Mouse (Mus musculus) lung, postnatal 14 days (tissue): Measurements from ENCODE around the gene Phf12.
A peak's percentile ranks its signal among the peaks of the same experiment; 100 is the strongest.

Experiments
- DNase-seq: peaks from one replicate; pipeline ENCODE4 v3.0.0; 2021

Phf12 gene

DNA sequence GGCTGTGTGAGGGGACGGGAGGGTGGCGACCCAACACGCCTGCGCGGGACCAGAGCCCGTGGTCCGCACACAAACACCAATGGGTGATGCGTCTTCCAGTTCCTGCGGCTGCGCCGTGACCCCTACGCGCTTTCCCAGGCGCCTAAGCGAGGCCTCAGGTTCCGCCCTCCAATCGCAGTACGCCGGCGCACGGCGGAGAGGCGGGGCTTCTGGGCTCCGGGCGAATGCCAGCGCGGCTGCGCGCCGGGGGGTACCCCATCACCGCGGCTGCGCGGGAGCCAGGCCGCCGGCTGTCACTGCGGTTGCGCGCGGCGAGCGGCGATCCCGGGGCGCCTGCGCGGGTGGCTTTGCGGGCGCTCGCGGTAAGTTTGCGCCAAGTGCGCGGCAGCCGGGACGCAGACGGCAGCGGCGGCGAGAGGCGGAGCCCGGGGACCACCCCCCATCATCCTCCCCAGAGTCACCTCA lies at the start of gene Phf12:
Phf12 (plus strand) TSS at position 314 of the 465 bp plus-strand sequence.
- peak; percentile 99 for DNase-seq

- DNase-seq = no peak
Measured at GRCm38 (mm10) chr11:77934111-77934521, 48.4 kb upstream of the Phf12 start.

GRCm38 (mm10) chr11:77934568-77935311 lies 47.8 kb upstream of the Phf12 start:
- no peak for DNase-seq

DNA sequence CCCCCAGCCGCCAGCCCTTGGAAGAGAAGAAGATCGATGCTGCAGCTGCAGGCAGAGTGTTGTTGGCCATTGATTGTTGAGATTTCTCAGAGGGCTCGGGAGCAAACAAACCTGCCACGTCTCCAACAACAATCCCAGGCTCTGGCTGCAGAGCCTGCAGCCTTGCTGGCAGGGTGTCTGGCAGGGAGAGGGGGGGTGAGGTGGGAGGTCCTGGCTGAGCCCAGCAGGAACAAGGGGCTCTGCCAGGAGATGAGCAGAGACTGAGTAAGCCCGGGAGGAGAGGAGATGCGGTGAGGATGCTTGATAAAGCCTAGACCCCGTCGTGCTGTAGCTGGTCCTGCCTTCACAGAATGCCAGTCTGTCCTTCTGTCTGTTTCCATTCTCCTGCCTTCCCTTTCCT lies 45.7 kb upstream of the Phf12 start:
- DNase-seq = no peak

- DNase-seq = no peak
Measured at GRCm38 (mm10) chr11:77937649-77938410, 44.7 kb upstream of the Phf12 start.

- DNase-seq = no peak
Measured at GRCm38 (mm10) chr11:77942230-77942629, 40.3 kb upstream of the Phf12 start.

DNA sequence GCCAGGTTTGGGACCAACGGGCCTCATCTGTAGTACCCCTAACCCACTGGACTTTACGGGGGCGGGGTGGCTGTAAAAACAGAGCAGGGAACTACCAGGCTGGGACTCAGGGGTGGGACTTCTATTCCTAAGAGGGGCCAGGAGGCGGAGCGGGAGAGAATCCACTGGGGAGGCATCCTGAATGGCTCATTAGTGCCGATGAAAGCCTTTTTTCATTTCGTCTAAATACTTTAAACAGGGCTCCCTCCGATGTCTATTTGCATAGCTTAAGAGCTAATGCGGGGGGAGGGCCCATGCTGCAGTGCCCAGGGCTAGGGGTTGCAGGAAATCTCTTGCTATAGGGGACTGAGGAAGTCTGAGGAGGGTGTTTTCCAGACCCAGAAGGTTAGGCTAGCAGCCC lies 34.7 kb upstream of the Phf12 start:
- no peak for DNase-seq

GRCm38 (mm10) chr11:77950125-77950685 lies 32.3 kb upstream of the Phf12 start:
- DNase-seq = no peak

GRCm38 (mm10) chr11:77950797-77951228 lies 31.7 kb upstream of the Phf12 start:
- no peak for DNase-seq

GRCm38 (mm10) chr11:77953671-77954070 lies 28.9 kb upstream of the Phf12 start:
- peak; percentile 27 for DNase-seq

- DNase-seq = no peak
Measured at GRCm38 (mm10) chr11:77956428-77956827, 26.1 kb upstream of the Phf12 start.

DNA sequence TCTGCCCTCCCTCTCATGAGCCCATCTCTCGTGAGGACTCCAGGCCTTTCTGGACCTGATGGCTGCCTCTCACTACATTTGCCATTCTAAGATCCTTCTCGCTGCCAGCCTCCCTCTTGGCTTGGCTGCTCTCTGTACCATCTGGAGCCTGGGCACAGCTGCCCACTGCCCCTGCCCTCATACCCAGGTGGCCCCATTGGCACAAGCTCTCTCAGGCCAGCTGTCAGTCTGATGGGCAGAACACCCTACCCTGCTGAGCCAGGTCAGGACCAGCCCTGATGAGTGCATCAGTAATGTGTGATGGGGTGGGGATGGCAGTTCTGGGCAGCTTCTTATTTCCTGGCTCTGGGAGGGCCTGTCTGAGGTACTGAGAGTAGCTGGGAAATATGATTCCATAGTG lies 24.3 kb upstream of the Phf12 start:
- no peak for DNase-seq

DNA sequence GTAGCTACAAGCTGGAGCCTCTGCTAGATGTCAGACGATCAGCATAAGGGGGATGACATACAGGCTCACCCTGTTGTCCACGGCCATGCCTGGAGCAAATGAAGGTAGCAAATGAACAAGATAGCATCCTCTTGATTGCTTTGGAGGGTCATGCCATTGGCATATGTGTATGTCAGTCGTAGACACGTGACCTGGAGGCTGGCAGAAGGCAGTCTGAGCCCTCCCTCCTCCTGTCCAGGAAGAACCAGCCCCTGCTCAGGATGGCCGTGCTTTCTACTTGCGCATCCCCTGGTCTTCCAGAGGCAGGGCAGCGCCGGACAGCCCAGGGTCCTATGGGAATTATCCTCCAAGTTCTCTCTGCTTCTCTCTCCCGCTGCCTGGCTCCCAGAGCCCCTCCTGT lies 23.6 kb upstream of the Phf12 start:
- DNase-seq = no peak

DNA sequence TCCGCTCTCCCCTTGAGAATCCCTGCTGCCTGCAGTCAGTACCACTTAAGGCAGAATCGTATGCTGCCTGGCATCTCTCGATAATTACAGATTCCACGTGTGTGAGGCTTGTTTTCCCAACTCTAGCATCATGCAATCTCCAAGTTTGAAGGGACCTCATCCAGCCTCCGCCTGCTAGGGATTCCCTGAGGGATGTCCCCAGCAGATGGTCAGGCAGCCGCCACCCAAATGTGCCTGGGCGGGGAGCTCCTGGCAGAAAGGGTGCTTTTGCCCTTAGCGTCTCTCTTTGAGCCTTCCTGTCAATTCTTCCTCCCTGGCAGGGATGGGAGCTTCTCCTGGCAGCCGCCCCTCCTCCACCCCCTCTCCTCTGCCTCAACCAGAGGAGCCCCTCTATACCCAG lies 22.4 kb upstream of the Phf12 start:
- no peak for DNase-seq

DNA sequence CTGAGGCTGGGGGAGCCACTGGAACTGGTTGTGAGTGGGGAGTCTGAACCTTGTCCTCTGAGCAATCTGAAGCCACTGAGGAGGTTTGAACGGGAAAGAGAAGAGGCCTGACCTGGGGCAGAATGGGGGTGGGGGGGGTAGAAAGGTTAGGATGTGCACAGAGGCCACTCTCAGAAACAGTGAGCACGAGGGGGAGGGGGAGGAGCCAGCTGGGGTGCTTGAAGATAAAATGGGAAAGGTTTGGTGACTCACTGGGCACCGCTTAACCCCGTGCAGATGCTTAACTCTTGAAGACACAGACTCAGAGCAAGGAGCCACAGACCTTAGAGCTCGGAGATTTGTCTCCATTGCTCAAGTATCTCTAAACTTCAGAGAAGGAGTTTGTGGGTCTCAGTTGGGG lies 21.7 kb upstream of the Phf12 start:
- DNase-seq = no peak

DNA sequence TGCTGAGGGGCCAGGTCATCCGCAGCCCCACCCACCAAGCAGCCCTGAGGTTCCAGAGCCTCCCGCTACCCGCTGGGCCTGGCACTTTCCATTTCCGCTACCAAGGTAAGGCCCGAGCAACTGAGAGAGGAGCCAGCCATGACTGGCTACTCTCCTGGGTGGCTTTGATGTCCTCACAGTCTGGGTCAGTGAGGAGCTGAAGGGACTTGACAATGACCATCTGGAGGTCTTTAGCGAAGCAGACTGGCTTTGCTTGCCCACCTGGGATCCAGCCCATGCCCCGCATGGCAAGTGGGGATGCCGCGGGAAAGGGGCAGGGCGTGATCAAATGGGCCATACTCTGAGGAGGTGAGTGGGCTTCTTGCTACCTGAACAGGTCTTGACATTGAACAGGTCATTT lies 19.6 kb upstream of the Phf12 start:
- DNase-seq = no peak

- no peak for DNase-seq
Measured at GRCm38 (mm10) chr11:77964415-77965095, 18.0 kb upstream of the Phf12 start.

GRCm38 (mm10) chr11:77965101-77966036 lies 17.2 kb upstream of the Phf12 start:
- DNase-seq = peak; percentile 14

DNA sequence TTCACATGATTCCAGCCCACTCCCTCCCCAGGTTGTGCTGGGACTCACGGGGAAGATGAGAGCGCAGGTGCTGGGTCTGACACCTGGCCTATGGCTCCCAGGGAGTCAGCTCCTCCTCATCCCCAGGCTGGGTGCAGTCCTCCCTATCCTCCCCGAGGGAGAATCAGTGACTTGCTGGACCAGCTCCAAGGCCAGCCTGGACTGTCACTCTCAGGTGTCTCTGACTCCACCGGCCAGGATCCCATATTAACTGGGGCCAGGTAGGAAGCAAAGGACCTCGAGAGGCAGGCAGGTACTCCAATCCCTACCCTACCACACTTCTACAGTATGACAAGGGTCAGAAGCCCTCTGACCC lies 16.5 kb upstream of the Phf12 start:
- no peak for DNase-seq

DNA sequence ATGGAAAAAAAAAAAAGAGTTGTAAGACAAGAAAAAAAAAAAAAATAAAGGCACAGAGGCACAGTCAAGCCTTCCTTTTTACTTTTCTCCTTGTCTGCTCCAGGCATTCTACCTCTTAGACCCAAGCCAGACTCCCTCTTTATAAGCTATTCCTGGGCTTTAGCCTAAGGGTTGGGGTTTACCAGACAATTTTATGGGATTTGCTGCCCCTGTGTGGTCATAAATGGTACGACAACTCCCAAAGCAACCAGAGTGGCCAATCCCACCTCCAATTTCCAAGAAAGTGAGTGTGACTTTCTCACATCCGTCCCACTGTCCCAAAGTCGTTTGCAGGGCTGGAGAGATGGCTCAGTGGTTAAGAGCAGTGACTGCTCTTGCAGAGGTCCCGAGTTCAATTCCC lies 15.4 kb upstream of the Phf12 start:
- peak; percentile 80 for DNase-seq

DNA sequence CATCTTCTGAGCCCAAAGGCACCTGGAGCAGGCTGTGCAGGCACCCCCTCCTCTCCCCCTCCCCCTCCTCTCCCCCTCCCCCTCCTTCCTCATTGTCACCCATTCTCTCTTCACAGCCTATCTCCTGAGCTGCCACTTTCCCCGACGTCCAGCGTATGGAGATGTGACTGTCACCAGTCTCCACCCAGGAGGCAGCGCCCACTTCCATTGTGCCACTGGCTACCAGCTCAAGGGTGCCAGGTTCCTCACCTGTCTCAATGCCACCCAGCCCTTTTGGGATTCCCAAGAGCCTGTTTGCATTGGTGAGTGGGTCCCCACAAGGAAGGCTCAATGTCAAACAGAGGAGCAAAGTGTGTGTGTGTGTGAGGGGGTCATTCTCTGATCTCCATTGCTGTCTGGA lies 13.8 kb upstream of the Phf12 start:
- DNase-seq = no peak

- DNase-seq = no peak
Measured at GRCm38 (mm10) chr11:77970718-77971117, 11.8 kb upstream of the Phf12 start.
